Mouse (Mus musculus) T-cell, adult 2 months (primary cell): ENCODE data around the gene Il17re.

Experiments used
- DNase-seq: peaks from one replicate; pipeline ENCODE4 v3.0.0; 2022; ENCODE audit warnings: low spot score

Il17re gene

DNA sequence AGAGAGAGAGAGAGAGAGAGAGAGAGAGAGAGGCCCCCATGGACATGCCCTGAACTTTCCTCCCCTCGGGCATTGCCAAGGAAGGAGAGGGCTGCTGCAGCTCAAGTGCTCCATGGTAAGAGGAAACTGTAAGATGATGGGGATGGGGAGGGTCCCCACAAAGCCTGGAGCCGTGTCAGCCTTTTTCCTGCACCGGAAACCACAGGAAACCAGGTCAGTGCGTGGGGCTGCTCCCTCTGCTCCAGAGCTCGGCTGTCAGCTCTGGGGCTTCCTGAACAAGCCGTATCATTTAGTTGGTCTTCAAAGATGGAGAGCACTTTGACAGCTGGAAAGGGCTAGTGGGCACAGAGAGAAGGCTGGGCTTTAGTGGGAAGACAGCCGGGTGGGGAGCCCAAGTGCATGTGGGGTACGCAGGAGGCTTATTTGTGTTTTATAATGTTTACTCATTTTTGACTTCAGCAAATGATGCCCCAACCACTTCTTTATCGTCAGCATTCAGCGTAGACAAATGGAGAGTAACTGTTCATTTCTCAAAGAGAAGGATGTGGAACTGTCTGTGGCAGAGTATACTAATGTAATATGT, at the start of gene Il17re:
Gene Il17re (plus strand): TSS at position 533 of the 583 bp plus-strand sequence.
- no peak for DNase-seq

DNA sequence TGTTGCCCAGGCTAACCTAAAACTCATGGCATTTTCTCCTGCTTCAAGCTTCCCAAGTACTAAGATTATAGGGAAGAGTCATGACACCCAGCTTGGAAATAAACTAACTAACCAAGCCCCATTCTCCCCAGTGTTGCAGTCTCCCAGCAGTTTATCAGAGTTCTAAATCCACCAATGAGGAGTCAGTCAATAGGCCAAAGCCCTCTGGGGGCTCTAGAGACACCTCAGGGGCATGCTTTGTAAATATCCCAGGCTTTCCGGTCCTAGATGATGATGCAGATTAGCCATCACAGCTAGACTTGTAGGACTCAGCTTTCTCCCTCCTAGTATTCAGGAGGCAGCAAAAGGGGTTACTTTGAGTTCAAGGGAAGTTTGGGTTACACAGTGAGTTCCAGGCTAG, 48.3 kb upstream of the Il17re start:
- DNase-seq = no peak

- no peak for DNase-seq
Observed at GRCm38 (mm10) chr6:113416416-113416815, 41.9 kb upstream of the Il17re start.

DNA sequence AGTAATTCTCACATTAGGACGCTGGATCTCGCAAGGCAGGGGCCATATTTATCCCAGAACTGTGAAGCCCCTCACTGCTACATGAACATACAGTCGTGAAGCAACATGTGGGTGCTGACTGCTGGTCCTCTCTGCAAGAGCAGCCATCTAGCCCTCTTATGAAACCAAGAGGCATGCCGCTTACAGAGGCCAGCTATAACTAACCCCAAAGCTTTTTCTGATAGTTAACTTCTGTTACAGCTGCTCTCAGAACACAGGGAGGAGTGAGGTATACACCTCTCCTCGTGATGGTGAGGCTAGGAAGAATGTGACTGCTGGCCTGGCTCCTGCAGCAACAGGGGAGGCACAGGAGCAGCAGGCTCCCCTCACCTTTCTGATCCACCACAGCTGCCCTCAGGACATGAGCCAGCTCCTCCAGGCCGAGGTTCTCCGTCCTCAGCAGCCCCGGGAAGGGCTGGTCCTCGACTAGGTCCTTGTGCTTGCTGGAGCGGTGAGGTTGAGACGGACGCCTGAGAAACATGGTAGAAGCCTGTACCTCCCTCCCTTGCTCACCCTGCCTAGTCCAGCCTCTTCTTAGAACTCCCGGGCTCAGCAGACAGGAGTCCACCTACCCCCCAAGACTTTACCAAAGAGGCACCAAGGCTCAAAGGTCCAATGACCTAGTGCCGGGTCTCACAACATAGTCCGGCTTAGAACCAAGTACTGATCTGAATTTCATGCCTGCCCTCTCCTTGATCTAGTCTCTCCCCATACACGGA, 39.7 kb upstream of the Il17re start:
- no peak for DNase-seq

- DNase-seq = peak; percentile 96
Observed at GRCm38 (mm10) chr6:113419199-113419587, 39.1 kb upstream of the Il17re start, which contains the start of gene Rpusd3. Gene Rpusd3, minus strand, starts transcription at chr6:113419340.

DNA sequence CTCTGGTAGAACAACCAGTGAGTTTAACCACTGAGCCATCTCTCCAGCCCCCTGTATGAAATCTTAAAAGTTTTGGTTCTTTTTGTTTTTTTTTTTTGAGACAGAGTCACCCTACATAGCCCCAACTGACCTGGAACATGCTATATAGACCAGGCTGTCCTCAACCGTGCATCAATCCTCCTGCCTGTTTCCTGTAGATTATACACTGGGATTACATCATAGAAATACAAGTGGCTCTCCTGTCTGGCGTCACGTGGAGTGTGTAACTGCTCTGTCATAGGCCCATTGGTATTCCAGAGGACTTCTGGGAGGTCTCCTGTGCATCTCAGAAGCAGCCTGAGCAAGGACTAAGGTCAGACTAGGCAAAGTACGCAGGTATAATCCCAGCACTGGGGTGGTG, 35.3 kb upstream of the Il17re start:
- DNase-seq = no peak

- DNase-seq = no peak
Observed at GRCm38 (mm10) chr6:113424187-113424586, 34.1 kb upstream of the Il17re start.

GRCm38 (mm10) chr6:113426696-113427095, 31.6 kb upstream of the Il17re start:
- no peak for DNase-seq

GRCm38 (mm10) chr6:113427397-113427796, 30.9 kb upstream of the Il17re start:
- DNase-seq = peak; percentile 57

GRCm38 (mm10) chr6:113428006-113428405, 30.3 kb upstream of the Il17re start:
- no peak for DNase-seq

DNA sequence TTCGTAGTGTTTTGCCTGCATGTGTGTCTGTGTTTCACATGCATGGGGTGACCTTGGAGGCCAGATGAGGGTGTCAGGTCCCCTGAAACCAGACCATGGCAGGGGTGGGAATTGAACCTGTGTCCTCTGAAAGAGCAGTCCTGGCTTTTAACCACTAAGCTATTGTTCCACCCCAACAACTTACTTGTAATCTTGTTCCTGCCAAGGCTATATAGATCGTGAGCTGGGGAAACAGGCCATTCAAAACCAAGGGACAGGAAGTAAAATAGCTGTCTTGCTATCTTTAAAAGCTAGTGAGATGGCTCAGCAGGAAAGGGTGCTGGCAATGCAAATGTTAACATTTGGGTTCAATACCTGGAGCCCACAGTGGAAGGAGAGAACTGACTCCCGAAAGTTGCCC, 28.3 kb upstream of the Il17re start:
- no peak for DNase-seq

- DNase-seq = no peak
Observed at GRCm38 (mm10) chr6:113430846-113431245, 27.4 kb upstream of the Il17re start.

- DNase-seq = no peak
Observed at GRCm38 (mm10) chr6:113431801-113432200, 26.5 kb upstream of the Il17re start.

GRCm38 (mm10) chr6:113433661-113434060, 24.6 kb upstream of the Il17re start:
- no peak for DNase-seq

- no peak for DNase-seq
Observed at GRCm38 (mm10) chr6:113434691-113435090, 23.6 kb upstream of the Il17re start.

DNA sequence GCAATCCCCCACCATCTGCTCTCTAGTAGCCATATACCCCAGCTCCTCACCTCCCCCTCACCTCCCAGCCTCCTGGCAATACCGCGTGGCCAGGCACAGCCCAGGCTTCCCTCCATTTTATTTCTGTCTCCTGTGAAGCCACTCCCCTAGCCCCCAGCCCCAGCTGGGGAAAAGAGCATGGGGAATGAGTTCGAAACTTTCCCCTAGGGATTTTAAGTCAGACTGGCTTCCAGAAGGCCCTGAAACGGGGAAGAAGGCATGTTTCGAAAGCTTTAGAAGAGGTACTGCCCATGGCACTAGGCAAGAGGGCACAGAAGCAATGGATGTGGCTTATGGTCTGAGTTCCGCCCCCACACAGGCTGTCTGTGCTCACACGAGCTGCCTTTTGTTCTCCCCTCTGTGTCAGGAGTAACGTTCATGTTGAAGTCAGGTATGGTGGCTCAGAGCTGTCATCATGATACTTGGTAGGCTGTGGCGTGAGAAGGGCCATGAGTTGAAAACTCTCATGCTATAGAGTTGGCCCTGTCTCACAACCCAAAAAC, 22.5 kb upstream of the Il17re start, which contains the start of gene Cidec:
Gene Cidec (minus strand): TSS at position 97 of the 542 bp plus-strand sequence.
- no peak for DNase-seq

DNA sequence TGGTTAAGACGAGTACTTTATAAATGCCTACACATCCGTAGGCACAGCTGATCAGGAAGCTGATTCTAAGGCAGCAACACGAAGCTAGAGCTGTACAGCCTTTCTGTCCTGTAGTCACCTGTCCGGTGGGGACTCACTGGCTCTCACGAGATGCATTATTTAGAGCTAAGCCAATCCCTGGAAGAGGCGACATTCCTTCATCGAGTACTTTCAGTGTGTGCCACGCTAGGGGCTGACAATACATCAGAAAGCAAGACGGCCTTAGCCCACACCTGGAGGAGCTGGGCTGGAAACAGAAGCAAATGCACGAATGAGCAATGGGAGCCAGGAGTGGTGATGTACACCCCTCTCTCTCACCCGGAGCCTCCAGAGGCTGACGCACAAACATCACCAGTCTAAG, 21.1 kb upstream of the Il17re start:
- no peak for DNase-seq

- no peak for DNase-seq
Observed at GRCm38 (mm10) chr6:113438721-113439430, 19.4 kb upstream of the Il17re start.

- DNase-seq = no peak
Observed at GRCm38 (mm10) chr6:113440686-113441085, 17.6 kb upstream of the Il17re start.

- DNase-seq = peak; percentile 67
Observed at GRCm38 (mm10) chr6:113441147-113441680, 17.1 kb upstream of the Il17re start.

DNA sequence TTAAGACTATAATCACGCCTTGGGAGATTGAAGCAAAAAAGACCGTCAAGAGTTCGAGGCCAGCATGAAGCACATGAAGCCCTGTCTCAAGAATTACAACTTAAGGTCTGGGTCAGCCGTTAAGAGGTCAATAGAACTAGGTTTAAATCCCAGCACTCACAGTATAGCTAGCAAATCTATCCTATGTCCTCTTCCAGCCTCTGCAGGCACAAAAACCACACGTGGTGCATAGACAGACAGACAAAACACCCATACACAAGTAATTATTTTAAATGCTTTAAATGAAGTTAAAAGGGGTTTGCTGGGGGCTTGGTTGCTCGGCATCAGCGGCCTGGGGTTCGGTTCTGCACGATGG, 16.2 kb upstream of the Il17re start:
- no peak for DNase-seq

DNA sequence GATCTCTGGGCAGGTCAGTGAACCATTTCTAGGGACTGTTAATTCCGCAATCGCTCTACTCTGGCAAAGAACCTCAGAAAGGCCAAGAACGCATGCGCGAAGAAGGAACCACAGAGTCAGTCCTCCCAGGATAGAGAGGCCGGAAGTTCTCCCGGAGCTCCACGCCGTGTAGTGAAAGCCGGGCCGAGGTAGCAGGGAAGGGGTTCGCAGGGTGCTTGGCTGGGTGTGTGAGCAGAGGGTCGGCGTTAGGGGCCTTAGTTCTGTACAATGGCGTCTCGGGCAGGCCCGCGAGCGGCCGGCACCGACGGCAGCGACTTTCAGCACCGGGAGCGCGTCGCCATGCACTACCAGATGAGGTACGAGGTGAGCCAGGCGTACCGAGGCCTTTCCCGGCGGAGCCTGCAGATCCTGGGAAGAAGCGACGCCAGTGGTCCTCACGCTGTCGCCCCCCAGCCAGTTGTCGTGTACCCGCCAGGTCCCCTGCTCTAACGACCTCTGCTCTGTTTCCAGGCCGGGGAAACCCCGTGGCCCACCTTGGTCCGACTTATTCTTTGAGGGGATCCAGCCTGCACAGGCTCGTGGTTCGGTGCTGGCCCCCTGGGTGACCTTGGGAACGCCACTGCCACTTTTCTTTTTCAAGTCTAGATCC, 15.7 kb upstream of the Il17re start, which contains the start of gene Jagn1:
Gene Jagn1 (plus strand): TSS at position 128 of the 649 bp plus-strand sequence.
- peak; percentile 90 for DNase-seq
